Mouse (Mus musculus) cerebellum, adult 2 months (tissue): Measurements from ENCODE around the gene Clec3b. TPM values are rescaled to one million over a fixed set of nuclear protein-coding genes. Genes with fewer than 3 reads are reported as not detected.

Experiments
- DNase-seq, 2 experiments: peaks; one replicate each; pipeline ENCODE4 v3.0.0; 2021
- H3K27ac ChIP-seq: fragments of 200-500 bp; 2 replicates; pipeline ENCODE4 v1.5.1; 2012; ENCODE audit warnings: low read length, control low read depth, inconsistent platforms; ENCODE audit not compliant: insufficient read depth
- H3K27me3 ChIP-seq: fragments of 200-500 bp; 2 replicates; pipeline ENCODE4 v1.6.1; 2012; ENCODE audit warnings: inconsistent platforms, mild to moderate bottlenecking, low read length, moderate library complexity; ENCODE audit not compliant: control insufficient read depth, insufficient read depth
- H3K4me1 ChIP-seq: fragments of 200-500 bp; 2 replicates; pipeline ENCODE4 v1.6.1; 2011; ENCODE audit warnings: low read length; ENCODE audit not compliant: control insufficient read depth, insufficient read depth
- H3K4me3 ChIP-seq: fragments of 200-500 bp; replicated peaks from 2 replicates; pipeline ENCODE3; 2011; ENCODE audit warnings: mild to moderate bottlenecking, low read depth, low read length, control low read depth; ENCODE audit not compliant: insufficient read depth
- CTCF ChIP-seq: fragments of 200-500 bp; IDR thresholded peaks from 2 replicates; pipeline ENCODE4 v1.5.1; 2011; ENCODE audit warnings: low read depth, mild to moderate bottlenecking, control low read depth, low read length, moderate library complexity, borderline replicate concordance; ENCODE audit not compliant: insufficient read depth
- POLR2A ChIP-seq: fragments of 200-500 bp; IDR thresholded peaks from 2 replicates; pipeline ENCODE4 v1.6.1; 2011; ENCODE audit warnings: low read length, control low read depth, borderline replicate concordance; ENCODE audit not compliant: insufficient read depth
- WGBS: fragments of 180-500 bp; shearing (Covaris S2); methylation state at CpG from one replicate; pipeline ENCODE4 v1.1.7; 2018; 5-methylcytosine and 5-hydroxymethylcytosine counted together
- polyA plus RNA-seq: library from polyadenylated mRNA; depleted of rRNA; stranded (reverse); fragments of >200 nt; gene quantifications from 2 replicates; pipeline ENCODE4 v1.2.3, GENCODE M21; 2012

The Clec3b gene
- polyA plus RNA-seq, 1 experiment: 15.7 TPM

GRCm38 (mm10) chr9:123138891-123139474, 11.8 kb upstream of the Clec3b start:
- DNase-seq: no peak
- H3K4me3 ChIP-seq: no peak overlapping the region
- H3K4me1 ChIP-seq: no peaks in the 10 kb centered on the region
- TF ChIP-seq POLR2A (no peak), CTCF (no peak)
- WGBS: 29% methylated on average over 5 of the region's 5 CpGs
- no peak overlapping the region for H3K27ac ChIP-seq
- H3K27me3 ChIP-seq: no peaks in the 10 kb centered on the region

GRCm38 (mm10) chr9:123139887-123140614, 10.7 kb upstream of the Clec3b start:
- 41% methylated on average over 4 of the region's 4 CpGs for WGBS
- no peak overlapping the region for H3K4me3 ChIP-seq
- TF ChIP-seq CTCF (no peak), POLR2A (no peak)
- H3K4me1 ChIP-seq: no peaks in the 10 kb centered on the region
- H3K27ac ChIP-seq: no peak overlapping the region
- DNase-seq: no peak
- no peaks in the 10 kb centered on the region for H3K27me3 ChIP-seq

- H3K27ac ChIP-seq: no peak overlapping the region
- no peak overlapping the region for H3K4me3 ChIP-seq
- no peak for DNase-seq
- no peaks in the 10 kb centered on the region for H3K27me3 ChIP-seq
- WGBS: 75% methylated on average over 5 of the region's 5 CpGs
- H3K4me1 ChIP-seq: no peaks in the 10 kb centered on the region
- TF ChIP-seq POLR2A (no peak), CTCF (no peak)
Observed at GRCm38 (mm10) chr9:123148430-123148829, 2.3 kb upstream of the Clec3b start.

- TF ChIP-seq POLR2A (no peak), CTCF (no peak)
- no peaks in the 10 kb centered on the region for H3K27me3 ChIP-seq
- no peak overlapping the region for H3K4me3 ChIP-seq
- no peak for DNase-seq
- no peak overlapping the region for H3K27ac ChIP-seq
- H3K4me1 ChIP-seq: no peaks in the 10 kb centered on the region
- WGBS: 41% methylated on average over 1 of the region's 1 CpGs
Observed at GRCm38 (mm10) chr9:123151561-123151960, 815 bp downstream of the Clec3b start.

GRCm38 (mm10) chr9:123152026-123152425, 1.3 kb downstream of the Clec3b start:
- no peak overlapping the region for H3K27ac ChIP-seq
- 83% methylated on average over 3 of the region's 3 CpGs for WGBS

GRCm38 (mm10) chr9:123153121-123153520, 2.4 kb downstream of the Clec3b start:
- Histone ChIP-seq H3K4me1 (no peaks in the 10 kb centered on the region), H3K4me3 (no peak overlapping the region), H3K27me3 (no peaks in the 10 kb centered on the region), H3K27ac (no peak overlapping the region)
- no peak for DNase-seq
- 82% methylated on average over 2 of the region's 2 CpGs for WGBS
- no peak for TF ChIP-seq POLR2A
- TF ChIP-seq CTCF: no peak

More at GRCm38 (mm10) chr9:123152026-123152425, 1.3 kb downstream of the Clec3b start:
- Histone ChIP-seq H3K4me3 (no peak overlapping the region), H3K27me3 (no peaks in the 10 kb centered on the region), H3K4me1 (no peaks in the 10 kb centered on the region)
- TF ChIP-seq CTCF (no peak), POLR2A (no peak)
- DNase-seq: no peak

- peak in 1 of 2 experiments; percentile 28 for DNase-seq
- H3K4me3 ChIP-seq: no peak overlapping the region
- no peak overlapping the region for H3K27ac ChIP-seq
- no peak for TF ChIP-seq POLR2A
- TF ChIP-seq CTCF: no peak
- H3K27me3 ChIP-seq: no peaks in the 10 kb centered on the region
- no peaks in the 10 kb centered on the region for H3K4me1 ChIP-seq
- WGBS: 30% methylated on average over 29 of the region's 30 CpGs
Observed at GRCm38 (mm10) chr9:123156910-123157361, 6.2 kb downstream of the Clec3b start.

GRCm38 (mm10) chr9:123157699-123158098, 7.0 kb downstream of the Clec3b start:
- TF ChIP-seq POLR2A: no peak
- no peak for TF ChIP-seq CTCF
- Histone ChIP-seq H3K4me1 (no peaks in the 10 kb centered on the region), H3K27me3 (no peaks in the 10 kb centered on the region), H3K4me3 (no peak overlapping the region), H3K27ac (no peak overlapping the region)
- DNase-seq: no peak
